Mouse (Mus musculus): ENCODE measurements at regions not wholly inside any gene's neighbourhood (a gene's known extent, or its start where the extent isn't known, plus 50 kb on each side); places are given as distances from the start of the nearest gene placed in this dataset.

DNA sequence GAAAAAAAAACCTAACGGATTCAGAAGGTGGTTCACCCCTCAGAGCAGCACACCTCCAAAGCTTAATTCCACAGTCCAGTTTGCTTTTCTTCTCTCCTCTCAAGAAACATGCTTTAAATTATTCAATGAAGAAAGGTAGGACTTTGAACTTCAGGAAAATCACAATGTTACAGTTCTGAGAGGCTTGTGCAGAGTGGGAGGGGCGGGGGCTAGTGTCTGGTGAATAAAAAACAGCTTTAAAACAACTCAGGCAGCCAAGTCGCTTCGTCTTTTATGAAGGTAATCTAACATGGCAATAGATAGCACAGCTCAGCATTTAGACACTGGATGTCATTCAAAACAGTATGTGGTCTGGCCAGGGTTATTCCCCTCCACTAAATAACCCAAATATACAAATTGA lies 298.8 kb downstream of the Foxa2 start:
- TF ChIP-seq POLR2A (IDR thresholded peaks at IDR 0.05; ENCODE audit: control insufficient read depth, low read depth, low read length) (no peak), CTCF (IDR thresholded peaks at IDR 0.05; ENCODE audit: control insufficient read depth, insufficient read depth, insufficient replicate concordance, low read depth, low read length) (no peak)

Measured in testis, adult 2 months (tissue).